In the genomic region with DNA sequence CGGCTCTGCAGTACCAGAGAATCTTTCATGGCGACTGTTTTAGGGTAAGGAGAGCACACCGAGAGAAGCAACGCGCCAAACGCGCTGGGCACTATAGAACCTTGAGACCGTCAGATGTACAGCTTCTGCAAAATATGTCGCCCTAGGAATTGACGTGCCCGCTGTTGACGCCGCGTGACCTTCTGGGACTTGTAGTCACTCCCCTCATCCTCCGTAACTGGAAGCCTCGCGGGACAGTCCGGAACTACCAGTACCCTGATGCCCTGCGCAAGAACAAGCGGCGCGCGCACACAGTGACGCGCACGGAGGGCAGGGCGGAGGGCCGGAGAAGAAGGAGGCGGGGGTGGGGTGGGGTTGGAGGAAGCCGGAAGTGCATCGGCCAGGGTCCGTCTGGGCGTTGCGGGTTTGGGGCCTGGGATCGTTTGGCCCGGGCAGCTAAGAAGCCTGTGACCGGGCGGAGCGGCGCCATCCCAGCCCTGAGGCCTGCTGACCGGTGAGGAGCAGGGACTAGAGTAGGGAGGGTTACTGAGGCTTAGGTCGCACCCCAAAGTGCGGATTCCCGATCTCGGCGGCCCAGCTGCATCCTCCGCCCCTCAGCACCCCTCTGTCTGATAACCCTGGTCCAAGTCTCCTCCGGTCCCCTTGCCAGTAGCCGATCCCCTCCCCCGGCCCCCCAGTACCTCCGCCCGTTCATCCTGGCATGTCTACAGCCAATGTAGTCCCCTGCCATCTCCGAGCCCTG, we compare ENCODE assay signal across 8 mouse cellular contexts. TPM values are rescaled to one million over a fixed set of nuclear protein-coding genes. Genes with fewer than 3 reads are reported as not detected.
DNase-seq lines count a peak whose midpoint lies in the region; ATAC-seq and TF ChIP-seq lines count a peak whose summit lies in the region.

A gene (minus strand): TSS at position 225 of the 742 bp plus-strand sequence.
A gene (plus strand): TSS at position 317 of the 742 bp plus-strand sequence.

- no peaks in the 10 kb centered on the region for H3K27me3 ChIP-seq in MEL (ENCODE audit: control insufficient read depth in 1 of 2, insufficient read depth in 2 of 2, low read length in 2 of 2)
- no peaks in the 10 kb centered on the region for H3K27me3 ChIP-seq in cerebellum, adult 2 months (ENCODE audit: control insufficient read depth, insufficient read depth, low read length)
- H3K27me3 ChIP-seq in forebrain, postnatal 0 days (ENCODE audit: insufficient read depth, low read length): no peaks in the 10 kb centered on the region
- H3K27me3 ChIP-seq in lung, embryonic 15.5 days: no peaks in the 10 kb centered on the region

- peak; percentile 61 to 84; a peak in 3 of 4 replicates for TF ChIP-seq POLR2A in MEL (IDR thresholded peaks at IDR 0.05; ENCODE audit: control insufficient read depth in 1 of 2, insufficient read depth in 1 of 2, low read depth in 1 of 2, low read length in 2 of 2, poor library complexity in 1 of 2)
- peak; percentile 74; the same call in 1 of the 2 replicates for TF ChIP-seq POLR2A in cerebellum, adult 2 months (IDR thresholded peaks at IDR 0.05; ENCODE audit: borderline replicate concordance, insufficient read depth, low read length)

- H3K9ac ChIP-seq in MEL (ENCODE audit: control insufficient read depth, low read depth, low read length, poor library complexity, severe bottlenecking): peak within 1 kb of the TSS; percentile 95
- peak within 1 kb of the TSS; percentile 76 for H3K9ac ChIP-seq in forebrain, postnatal 0 days
- peak within 1 kb of the TSS; percentile 88 for H3K9ac ChIP-seq in lung, embryonic 15.5 days

- H3K9me3 ChIP-seq in MEL (replicated peaks; ENCODE audit: insufficient read depth, low read length): no peaks in the 10 kb centered on the region
- H3K9me3 ChIP-seq in forebrain, postnatal 0 days (ENCODE audit: low read length): no peaks in the 10 kb centered on the region
- H3K9me3 ChIP-seq in lung, embryonic 15.5 days: no peaks in the 10 kb centered on the region

- H3K36me3 ChIP-seq in MEL (ENCODE audit: control insufficient read depth in 1 of 2, insufficient read depth in 2 of 2, low read length in 2 of 2): peaks cover 3 to 30% of the 10 kb centered on the region in 2 experiments; a peak in 3 of 4 replicates
- H3K36me3 ChIP-seq in forebrain, postnatal 0 days (ENCODE audit: insufficient read depth): peaks cover 33% of the 10 kb centered on the region
- peaks cover 35% of the 10 kb centered on the region for H3K36me3 ChIP-seq in lung, embryonic 15.5 days

- WGBS in cerebellum, adult 2 months: under 1% methylated on average over 53 of the region's 53 CpGs
- WGBS in forebrain, postnatal 0 days: 2% methylated on average over 53 of the region's 53 CpGs
- under 1% methylated on average over 52 of the region's 53 CpGs for WGBS in lung, embryonic 15.5 days

- peak; percentile 99 for DNase-seq in MEL (ENCODE audit: low read depth, low spot score)
- peak; percentile 96 to 99 for DNase-seq in cerebellum, adult 2 months
- peak; percentile 99 for DNase-seq in forebrain, postnatal 0 days
- peak; percentile 98 for DNase-seq in heart, postnatal 4 days
- DNase-seq in layer of hippocampus, adult 8-10 months (ENCODE audit: low spot score in 2 of 2): peak; percentile 97
- DNase-seq in ovary, adult 18-20 months (ENCODE audit: low spot score): peak; percentile 98
- peak; percentile 99 for DNase-seq in thymus, postnatal 0 days (ENCODE audit: low spot score)

- TF ChIP-seq CTCF in MEL (IDR thresholded peaks at IDR 0.05 in 2 of 3, conservative IDR thresholded peaks at IDR 0.05 in 1 of 3; ENCODE audit: control insufficient read depth in 1 of 3, insufficient read depth in 1 of 3, low read depth in 2 of 3, low read length in 3 of 3, poor library complexity in 1 of 3, severe bottlenecking in 1 of 3): no peak
- no peak for TF ChIP-seq CTCF in cerebellum, adult 2 months (IDR thresholded peaks at IDR 0.05; ENCODE audit: borderline replicate concordance, insufficient read depth, low read depth, low read length)
- TF ChIP-seq CTCF in forebrain, postnatal 0 days (IDR thresholded peaks at IDR 0.05; ENCODE audit: low read depth): 0 out of 2 replicates have a peak, but pooled peaks have one; percentile 20

- peak; percentile 99 for ATAC-seq in forebrain, postnatal 0 days
- ATAC-seq in lung, embryonic 15.5 days (ENCODE audit: borderline replicate concordance, extremely low read depth, low FRiP score, low TSS enrichment): peak; percentile 99

- H3K4me3 ChIP-seq in MEL (ENCODE audit: control insufficient read depth in 1 of 2, insufficient read depth in 1 of 2, low read depth in 2 of 2, low read length in 2 of 2): peak within 1 kb of the TSS; percentile 90 to 91
- H3K4me3 ChIP-seq in cerebellum, adult 2 months (replicated peaks; ENCODE audit: insufficient read depth, low read depth, low read length): peak within 1 kb of the TSS; percentile 88
- peak within 1 kb of the TSS; percentile 68 for H3K4me3 ChIP-seq in forebrain, postnatal 0 days (ENCODE audit: low read depth, low read length)
- H3K4me3 ChIP-seq in lung, embryonic 15.5 days: peak within 1 kb of the TSS; percentile 75

- TF ChIP-seq EP300 in MEL (IDR thresholded peaks at IDR 0.05; ENCODE audit: low read depth in 1 of 2, low read length in 2 of 2): no peak

- no peak for TF ChIP-seq RAD21 in MEL (IDR thresholded peaks at IDR 0.05; ENCODE audit: low read depth, low read length)

- H3K27ac ChIP-seq in MEL (ENCODE audit: control insufficient read depth, low read depth, low read length): peak within 1 kb of the TSS; percentile 59
- H3K27ac ChIP-seq in cerebellum, adult 2 months (ENCODE audit: insufficient read depth, low read length): peak within 1 kb of the TSS; percentile 68
- peak within 1 kb of the TSS; percentile 79 for H3K27ac ChIP-seq in forebrain, postnatal 0 days (ENCODE audit: low read depth, low read length)
- H3K27ac ChIP-seq in lung, embryonic 15.5 days: peak within 1 kb of the TSS; percentile 47

- peaks cover 22% of the 10 kb centered on the region for H3K79me2 ChIP-seq in MEL (ENCODE audit: control insufficient read depth, insufficient read depth, low read length, poor library complexity)

- peaks cover 22 to 26% of the 10 kb centered on the region in 2 experiments for H3K4me1 ChIP-seq in MEL (ENCODE audit: control insufficient read depth in 1 of 2, insufficient read depth in 2 of 2, low read length in 2 of 2)
- H3K4me1 ChIP-seq in cerebellum, adult 2 months (ENCODE audit: control insufficient read depth, insufficient read depth, low read length): peaks cover 7% of the 10 kb centered on the region; the same call in 1 of the 2 replicates
- peaks cover 20% of the 10 kb centered on the region for H3K4me1 ChIP-seq in forebrain, postnatal 0 days (ENCODE audit: insufficient read depth)
- H3K4me1 ChIP-seq in lung, embryonic 15.5 days: peaks cover 24% of the 10 kb centered on the region

- peak within 1 kb of the TSS; percentile 82 for H3K4me2 ChIP-seq in forebrain, postnatal 0 days (ENCODE audit: low read depth)
- peak within 1 kb of the TSS; percentile 97 for H3K4me2 ChIP-seq in lung, embryonic 15.5 days

TF ChIP-seq in MEL, 35 proteins besides CTCF, POLR2A, EP300 and RAD21 (continues in another document):
- TF ChIP-seq GATA1 (IDR thresholded peaks at IDR 0.05; ENCODE audit: low read depth, low read length) (no peak), MAZ (IDR thresholded peaks at IDR 0.05; ENCODE audit: low read depth, low read length) (peak; percentile 75; the same call in 1 of the 2 replicates), MXI1 (IDR thresholded peaks at IDR 0.05; ENCODE audit: low read depth, low read length) (peak; percentile 97), POLR2AphosphoS2 (IDR thresholded peaks at IDR 0.05; ENCODE audit: low read length) (peak; percentile 58; the same call in 1 of the 2 replicates), USF1 (IDR thresholded peaks at IDR 0.05; ENCODE audit: low read depth, low read length) (peak; percentile 83), ZNF384 (IDR thresholded peaks at IDR 0.05; ENCODE audit: low read depth, low read length) (no peak), TAL1 (IDR thresholded peaks at IDR 0.05; ENCODE audit: low read length) (no peak), RCOR1 (IDR thresholded peaks at IDR 0.05; ENCODE audit: low read depth, low read length) (no peak), USF2 (IDR thresholded peaks at IDR 0.05; ENCODE audit: borderline replicate concordance in 1 of 2, insufficient read depth in 1 of 2, low read depth in 1 of 2, low read length in 2 of 2) (no peak), ETS1 (IDR thresholded peaks at IDR 0.05; ENCODE audit: low read depth, low read length) (peak; percentile 44; the same call in 1 of the 2 replicates), NRF1 (IDR thresholded peaks at IDR 0.05; ENCODE audit: insufficient read depth, low read depth, low read length, poor library complexity, severe bottlenecking) (peak; percentile 97), MEF2A (IDR thresholded peaks at IDR 0.05; ENCODE audit: extremely low read depth, insufficient replicate concordance, low read depth, low read length, poor library complexity, severe bottlenecking) (no peak), CHD2 (IDR thresholded peaks at IDR 0.05; ENCODE audit: low read length) (peak; percentile 94)

RNA-seq across cellular contexts. Expression of the first gene that starts in this region (rescaled TPM):
- 77.8 and 86.3 TPM in 2 replicates for total RNA-seq in MEL (2012; rRNA removed)
- 10 to 100 TPM in 1 of 2 experiments, not detected in 1; 83.8 TPM for polyA plus RNA-seq in MEL (2012; ENCODE audit: insufficient read depth in 1 of 2, insufficient read length in 2 of 2, low read depth in 1 of 2, low replicate concordance in 2 of 2, missing spikeins in 1 of 2)
- 105 and 110 TPM in 2 replicates for polyA plus RNA-seq in cerebellum, adult 2 months (2012; rRNA removed)
- total RNA-seq in forebrain, postnatal 0 days (2014; rRNA removed): 32.8 and 50.3 TPM in 2 replicates
- 27.8 and 33.1 TPM in 2 replicates for polyA plus RNA-seq in forebrain, postnatal 0 days (2015; fragmentation: Nextera tagmentation; extraction: Ambion mirVana)
- 10 to 100 TPM; 48.9 to 49.4 TPM for total RNA-seq in heart, postnatal 4 days (2021)
- 10 to 100 TPM; 73.1 to 81.0 (median 77.0) TPM for total RNA-seq in layer of hippocampus, adult 8-10 months (2022)
- polyA plus RNA-seq in lung, embryonic 15.5 days (2015; fragmentation: Nextera tagmentation; extraction: Ambion mirVana): 64.4 and 67.9 TPM in 2 replicates
- polyA plus RNA-seq in thymus, postnatal 0 days (2015; fragmentation: Nextera tagmentation; extraction: Ambion mirVana): 86.2 and 91.2 TPM in 2 replicates

RNA-seq across cellular contexts. Expression of the second gene that starts in this region (rescaled TPM):
- total RNA-seq in MEL (2012; rRNA removed): 8.3 and 10.3 TPM in 2 replicates
- polyA plus RNA-seq in MEL (2012; ENCODE audit: insufficient read depth in 1 of 2, insufficient read length in 2 of 2, low read depth in 1 of 2, low replicate concordance in 2 of 2, missing spikeins in 1 of 2): 10 to 100 TPM in 1 of 2 experiments, not detected in 1; 16.6 TPM
- 77.9 and 80.3 TPM in 2 replicates for polyA plus RNA-seq in cerebellum, adult 2 months (2012; rRNA removed)
- 85.2 and 94.4 TPM in 2 replicates for total RNA-seq in forebrain, postnatal 0 days (2014; rRNA removed)
- polyA plus RNA-seq in forebrain, postnatal 0 days (2015; fragmentation: Nextera tagmentation; extraction: Ambion mirVana): 61.6 and 74.6 TPM in 2 replicates
- 10 to 100 TPM; 35.9 to 36.0 TPM for total RNA-seq in heart, postnatal 4 days (2021)
- 10 to 100 TPM; 69.4 to 75.6 (median 72.4) TPM for total RNA-seq in layer of hippocampus, adult 8-10 months (2022)
- 27.8 and 30.9 TPM in 2 replicates for polyA plus RNA-seq in lung, embryonic 15.5 days (2015; fragmentation: Nextera tagmentation; extraction: Ambion mirVana)
- polyA plus RNA-seq in thymus, postnatal 0 days (2015; fragmentation: Nextera tagmentation; extraction: Ambion mirVana): 30.7 and 34.2 TPM in 2 replicates

Comparison
In these comparisons a context has a peak if more than half of its experiments do, and no peak if none do; other contexts are left out.
1. Peak in every context shown above with its lines: DNase-seq, ATAC-seq, H3K4me3 ChIP-seq and H3K27ac ChIP-seq.